Mouse (Mus musculus): ENCODE results near the gene Dtx4. TPM values are rescaled to one million over a fixed set of nuclear protein-coding genes. Genes with fewer than 3 reads are reported as not detected.
A peak's percentile ranks its signal among the peaks of the same experiment; 100 is the strongest.

Dtx4 gene
- polyA plus RNA-seq, 1 experiment from 2014 or later, result 54.9 TPM

DNA sequence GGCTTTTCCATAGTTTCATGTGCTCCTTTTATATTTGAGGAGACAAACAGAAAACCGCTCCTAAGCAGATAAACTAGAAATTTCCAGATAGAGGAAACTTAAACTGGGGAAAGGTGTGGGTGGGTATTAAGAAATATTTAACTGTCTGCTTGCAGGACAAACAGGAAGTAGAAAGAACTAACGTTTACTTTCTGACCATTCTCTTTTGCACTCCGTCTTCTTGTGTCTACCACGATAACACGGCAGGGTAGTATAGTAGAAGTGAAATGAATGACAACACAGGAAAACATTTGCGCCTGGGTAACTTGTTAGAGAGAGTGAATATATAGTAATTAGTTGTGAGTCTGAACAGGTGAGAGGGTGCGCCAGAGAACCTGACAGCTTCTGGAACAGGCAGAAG lies 1.5 kb upstream of the Dtx4 start:
- DNase-seq (ENCODE audit: low spot score), result no peak
- no peak overlapping the region for H3K4me3 ChIP-seq
- no peaks in the 10 kb centered on the region for H3K9me3 ChIP-seq (replicated peaks)
- no peak overlapping the region for H3K27ac ChIP-seq (replicated peaks)
- 93% methylated on average over 7 of the region's 7 CpGs for WGBS
- no peaks in the 10 kb centered on the region for H3K27me3 ChIP-seq (ENCODE audit: low read depth, poor library complexity, severe bottlenecking)
- H3K4me1 ChIP-seq, result peaks cover 35% of the 10 kb centered on the region
- peaks cover 14% of the 10 kb centered on the region for H3K36me3 ChIP-seq

DNA sequence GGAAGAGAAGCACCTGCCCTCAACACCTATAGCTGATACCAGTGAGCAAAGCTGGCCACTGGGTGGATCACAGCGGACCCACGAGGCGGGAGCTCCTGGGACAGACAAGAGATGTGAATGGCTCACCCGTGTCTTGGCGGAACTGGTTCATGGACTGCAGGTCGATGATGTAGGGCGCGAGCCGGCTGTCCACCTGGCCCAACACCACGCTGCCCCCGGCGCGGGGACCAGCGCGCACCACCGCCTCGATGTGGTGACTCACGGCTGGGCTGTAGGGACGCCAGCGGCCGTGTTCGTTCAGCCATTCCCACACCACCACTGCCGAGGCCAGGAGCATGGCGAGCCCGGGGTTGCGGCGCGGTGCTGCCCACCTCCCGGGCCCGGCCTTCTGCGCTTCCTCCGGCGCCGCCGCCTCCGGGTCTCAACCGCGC lies 358 bp downstream of the Dtx4 start:
- under 1% methylated on average over 37 of the region's 38 CpGs for WGBS
- Histone ChIP-seq H3K27ac (replicated peaks) (peak overlapping the region; percentile 99), H3K27me3 (ENCODE audit: low read depth, poor library complexity, severe bottlenecking) (no peaks in the 10 kb centered on the region), H3K36me3 (peaks cover 33% of the 10 kb centered on the region), H3K4me3 (peak overlapping the region; percentile 96), H3K9me3 (replicated peaks) (no peaks in the 10 kb centered on the region), H3K4me1 (peaks cover 54% of the 10 kb centered on the region)
- peak; percentile 61 for DNase-seq (ENCODE audit: low spot score)

- H3K27ac ChIP-seq (replicated peaks), result peak overlapping the region; percentile 99
- no peaks in the 10 kb centered on the region for H3K9me3 ChIP-seq (replicated peaks)
- no peaks in the 10 kb centered on the region for H3K27me3 ChIP-seq (ENCODE audit: low read depth, poor library complexity, severe bottlenecking)
- WGBS, result 0% methylated on average over 3 of the region's 3 CpGs
- peaks cover 61% of the 10 kb centered on the region for H3K4me1 ChIP-seq
- H3K4me3 ChIP-seq, result peak overlapping the region; percentile 96
- peaks cover 36% of the 10 kb centered on the region for H3K36me3 ChIP-seq
- peak; percentile 70 for DNase-seq (ENCODE audit: low spot score)
These were observed 1.1 kb downstream of the Dtx4 start for GRCm38 (mm10) chr19:12500124-12500523.

DNA sequence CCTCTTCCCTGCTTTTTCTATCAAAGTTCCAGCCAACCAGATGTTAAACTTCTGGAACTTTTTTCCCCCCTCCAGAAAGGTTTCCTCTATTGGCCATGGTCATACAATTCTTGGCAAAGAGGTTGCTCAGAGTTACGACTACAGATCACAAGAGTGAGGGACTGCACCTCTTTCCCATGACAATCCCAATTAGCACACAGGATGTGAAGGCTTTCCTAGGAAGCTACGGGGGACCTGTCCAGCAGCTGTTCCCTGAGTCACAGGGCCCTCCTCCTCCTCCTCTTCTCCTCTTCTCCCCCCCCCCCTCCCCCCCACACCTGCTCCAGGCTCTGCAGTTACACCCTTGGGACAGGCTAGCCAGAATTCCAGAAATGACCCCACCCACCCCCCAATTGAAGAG lies 1.8 kb downstream of the Dtx4 start:
- Histone ChIP-seq H3K27ac (replicated peaks) (peak overlapping the region; percentile 99), H3K4me1 (peaks cover 68% of the 10 kb centered on the region), H3K27me3 (ENCODE audit: low read depth, poor library complexity, severe bottlenecking) (no peaks in the 10 kb centered on the region), H3K9me3 (replicated peaks) (no peaks in the 10 kb centered on the region), H3K36me3 (peaks cover 36% of the 10 kb centered on the region), H3K4me3 (peak overlapping the region; percentile 96)
- WGBS, result 6% methylated on average over 2 of the region's 2 CpGs
- peak; percentile 44 for DNase-seq (ENCODE audit: low spot score)

GRCm38 (mm10) chr19:12498941-12499340 lies 2.3 kb downstream of the Dtx4 start:
- peak overlapping the region; percentile 99 for H3K27ac ChIP-seq (replicated peaks)
- peak; percentile 12 for DNase-seq (ENCODE audit: low spot score)
- 71% methylated on average over 1 of the region's 1 CpGs for WGBS

DNA sequence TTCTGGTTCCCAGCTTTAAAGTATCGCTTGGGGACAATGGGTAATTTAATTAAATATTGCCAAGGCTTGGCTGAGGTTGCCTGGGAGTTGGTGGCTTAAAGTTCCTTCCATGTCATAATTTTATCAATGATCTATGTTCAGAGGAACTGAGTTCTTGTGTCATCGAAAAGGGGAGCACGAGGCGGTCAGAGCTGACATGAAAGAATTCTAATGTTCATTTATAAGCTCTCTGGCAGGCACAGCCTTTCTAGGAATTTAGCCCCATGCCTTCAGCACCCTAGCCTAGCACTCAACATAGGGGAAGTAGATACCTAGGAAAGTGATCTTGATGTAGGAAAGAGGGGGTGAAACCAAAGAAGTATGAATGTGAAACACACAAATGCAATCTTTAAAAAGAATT lies 2.9 kb downstream of the Dtx4 start:
- DNase-seq (ENCODE audit: low spot score), result peak; percentile 10
- Histone ChIP-seq H3K9me3 (replicated peaks) (no peaks in the 10 kb centered on the region), H3K36me3 (peaks cover 36% of the 10 kb centered on the region), H3K27me3 (ENCODE audit: low read depth, poor library complexity, severe bottlenecking) (no peaks in the 10 kb centered on the region), H3K4me3 (peak overlapping the region; percentile 96), H3K27ac (replicated peaks) (peak overlapping the region; percentile 99), H3K4me1 (peaks cover 79% of the 10 kb centered on the region)
- WGBS, result 83% methylated on average over 4 of the region's 4 CpGs

More at GRCm38 (mm10) chr19:12498941-12499340, 2.3 kb downstream of the Dtx4 start:
- Histone ChIP-seq H3K27me3 (ENCODE audit: low read depth, poor library complexity, severe bottlenecking) (no peaks in the 10 kb centered on the region), H3K9me3 (replicated peaks) (no peaks in the 10 kb centered on the region), H3K4me3 (peak overlapping the region; percentile 96), H3K4me1 (peaks cover 73% of the 10 kb centered on the region), H3K36me3 (peaks cover 36% of the 10 kb centered on the region)

DNA sequence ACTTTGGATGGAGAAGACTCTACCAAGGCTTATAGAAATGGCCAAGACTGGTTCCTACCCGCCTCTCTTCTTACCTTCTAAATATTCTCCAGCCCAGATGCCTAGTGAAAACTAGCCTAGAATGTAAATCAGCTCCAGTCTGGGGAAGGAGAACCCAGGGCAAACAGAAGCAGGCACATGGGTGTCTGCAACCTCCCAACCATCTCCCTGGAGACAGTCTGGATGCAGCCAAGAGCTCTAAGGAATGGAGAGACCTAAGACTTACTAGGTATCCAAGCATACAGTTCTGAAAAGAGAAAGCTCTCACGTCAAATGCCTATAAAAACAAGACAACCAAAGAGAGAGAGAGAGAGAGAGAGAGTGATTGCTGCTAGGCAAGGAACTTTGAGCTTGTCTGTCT lies 3.3 kb downstream of the Dtx4 start:
- Histone ChIP-seq H3K4me1 (peaks cover 83% of the 10 kb centered on the region), H3K9me3 (replicated peaks) (no peaks in the 10 kb centered on the region), H3K27ac (replicated peaks) (peak overlapping the region; percentile 99), H3K27me3 (ENCODE audit: low read depth, poor library complexity, severe bottlenecking) (no peaks in the 10 kb centered on the region), H3K36me3 (peaks cover 36% of the 10 kb centered on the region), H3K4me3 (peak overlapping the region; percentile 96)
- WGBS, result 65% methylated on average over 2 of the region's 2 CpGs
- peak; percentile 11 for DNase-seq (ENCODE audit: low spot score)

GRCm38 (mm10) chr19:12496241-12496640 lies 5.0 kb downstream of the Dtx4 start:
- Histone ChIP-seq H3K4me1 (peaks cover 96% of the 10 kb centered on the region), H3K9me3 (replicated peaks) (no peaks in the 10 kb centered on the region), H3K27ac (replicated peaks) (peak overlapping the region; percentile 93), H3K36me3 (peaks cover 52% of the 10 kb centered on the region), H3K27me3 (ENCODE audit: low read depth, poor library complexity, severe bottlenecking) (no peaks in the 10 kb centered on the region), H3K4me3 (peak overlapping the region; percentile 96)
- DNase-seq (ENCODE audit: low spot score), result no peak
- 81% methylated on average over 2 of the region's 2 CpGs for WGBS

DNA sequence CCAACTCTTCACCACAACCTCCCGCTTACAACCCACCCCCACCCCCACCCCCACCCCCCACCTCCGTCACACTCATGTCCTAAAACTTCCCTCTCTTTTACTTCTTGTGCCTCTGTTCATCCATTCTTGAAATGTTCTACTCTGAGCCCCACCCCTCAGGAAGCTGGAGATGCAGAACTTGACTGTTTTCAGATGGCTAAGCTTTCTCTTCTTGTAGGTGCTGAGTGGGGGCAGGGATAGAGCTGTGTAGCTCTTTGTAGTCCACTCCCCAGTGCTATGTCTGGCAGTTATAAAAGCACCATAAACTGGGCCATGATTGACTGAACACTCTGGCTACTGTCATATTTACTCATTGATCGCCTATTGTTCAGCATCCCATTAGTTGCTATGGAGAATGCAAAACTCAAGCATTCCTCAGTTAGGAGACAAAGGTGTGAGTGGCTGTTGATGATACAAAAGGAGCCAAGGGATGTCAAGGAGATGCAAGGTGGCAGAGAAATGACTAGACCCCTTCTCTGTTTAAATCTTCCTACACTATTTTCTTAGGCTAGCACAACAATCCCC lies 6.2 kb downstream of the Dtx4 start:
- peaks cover 63% of the 10 kb centered on the region for H3K36me3 ChIP-seq
- no peaks in the 10 kb centered on the region for H3K9me3 ChIP-seq (replicated peaks)
- no peaks in the 10 kb centered on the region for H3K27me3 ChIP-seq (ENCODE audit: low read depth, poor library complexity, severe bottlenecking)
- H3K4me3 ChIP-seq, result peak overlapping the region; percentile 96
- peak overlapping the region; percentile 93 for H3K27ac ChIP-seq (replicated peaks)
- H3K4me1 ChIP-seq, result peaks cover 98% of the 10 kb centered on the region
- 42% methylated on average over 3 of the region's 3 CpGs for WGBS
- DNase-seq (ENCODE audit: low spot score), result peak; percentile 12

GRCm38 (mm10) chr19:12494187-12494458 lies 7.1 kb downstream of the Dtx4 start:
- Histone ChIP-seq H3K4me1 (peaks cover 100% of the 10 kb centered on the region), H3K9me3 (replicated peaks) (no peaks in the 10 kb centered on the region), H3K27me3 (ENCODE audit: low read depth, poor library complexity, severe bottlenecking) (no peaks in the 10 kb centered on the region), H3K27ac (replicated peaks) (peak overlapping the region; percentile 93), H3K36me3 (peaks cover 62% of the 10 kb centered on the region), H3K4me3 (peak overlapping the region; percentile 96)
- DNase-seq (ENCODE audit: low spot score), result no peak
- WGBS, result 23% methylated on average over 4 of the region's 4 CpGs

DNA sequence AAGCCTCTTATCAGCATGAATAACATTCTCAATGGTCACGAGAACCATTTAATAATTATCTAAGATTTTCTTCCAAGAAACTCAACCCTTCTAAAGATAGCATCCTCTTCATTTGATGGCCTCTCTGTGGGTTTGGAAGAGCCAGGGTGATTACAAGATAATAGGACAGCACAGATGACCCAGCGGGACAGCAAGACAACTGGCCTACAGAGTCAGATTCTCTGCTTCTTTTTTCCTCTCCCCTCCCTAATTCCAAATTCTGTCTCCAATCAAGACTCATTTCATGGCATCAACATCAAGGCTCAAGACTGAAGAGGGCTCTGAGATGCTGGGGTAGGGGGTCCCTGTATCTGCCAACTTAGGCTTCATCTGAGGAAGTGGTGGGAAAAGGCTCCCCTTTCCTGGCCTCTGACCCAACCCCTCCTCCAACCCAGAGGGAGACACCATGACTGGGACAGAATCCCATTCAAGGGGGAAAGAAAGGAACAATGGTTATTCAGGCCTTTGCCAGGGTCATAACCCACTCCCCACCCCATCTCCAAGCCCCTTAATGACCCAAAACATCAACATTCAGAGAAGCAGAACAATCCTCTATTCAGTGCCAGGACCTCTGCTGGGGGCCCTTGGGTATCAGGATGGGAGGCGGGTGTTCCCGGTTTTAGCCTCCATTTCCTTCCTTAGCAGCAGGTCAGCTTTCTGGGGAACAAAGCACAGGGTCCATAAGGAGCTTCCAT lies 7.6 kb downstream of the Dtx4 start:
- Histone ChIP-seq H3K27me3 (ENCODE audit: low read depth, poor library complexity, severe bottlenecking) (no peaks in the 10 kb centered on the region), H3K27ac (replicated peaks) (peak overlapping the region; percentile 93), H3K36me3 (peaks cover 61% of the 10 kb centered on the region), H3K9me3 (replicated peaks) (no peaks in the 10 kb centered on the region), H3K4me1 (peaks cover 100% of the 10 kb centered on the region), H3K4me3 (peak overlapping the region; percentile 96)
- DNase-seq (ENCODE audit: low spot score), result peak; percentile 79
- 17% methylated on average over 4 of the region's 4 CpGs for WGBS

DNA sequence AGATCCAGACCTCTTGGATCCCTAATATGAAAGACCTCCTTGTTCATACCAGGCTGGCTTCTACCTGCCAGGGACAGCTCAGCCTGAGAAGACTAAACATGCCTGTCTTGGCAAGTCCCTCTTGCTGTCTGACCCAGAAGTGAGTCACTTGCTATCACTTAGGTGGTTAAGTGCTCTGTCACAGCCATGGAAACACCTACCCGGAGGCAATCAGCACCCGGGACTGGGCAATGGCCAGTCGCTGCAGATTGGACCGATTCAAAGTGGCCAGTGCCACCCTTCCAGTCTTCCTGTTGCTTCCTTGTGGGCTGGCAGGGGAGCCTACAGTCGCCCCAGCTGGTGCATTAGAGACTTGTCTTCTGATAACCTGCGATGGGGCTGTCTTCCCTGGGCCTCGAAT lies 9.6 kb downstream of the Dtx4 start:
- DNase-seq (ENCODE audit: low spot score), result no peak
- peak overlapping the region; percentile 93 for H3K27ac ChIP-seq (replicated peaks)
- H3K9me3 ChIP-seq (replicated peaks), result no peaks in the 10 kb centered on the region
- peaks cover 100% of the 10 kb centered on the region for H3K4me1 ChIP-seq
- H3K4me3 ChIP-seq, result peak overlapping the region; percentile 96; the same call in 1 of the 2 replicates
- 85% methylated on average over 7 of the region's 7 CpGs for WGBS
- H3K36me3 ChIP-seq, result peaks cover 61% of the 10 kb centered on the region
- H3K27me3 ChIP-seq (ENCODE audit: low read depth, poor library complexity, severe bottlenecking), result no peaks in the 10 kb centered on the region

All from midbrain, embryonic 10.5 days (tissue).